Mouse (Mus musculus) MEL (cell line): ENCODE data around the gene Itpk1. TPM values are rescaled to one million over a fixed set of nuclear protein-coding genes. Genes with fewer than 3 reads are reported as not detected.

Experiments used
- DNase-seq: peaks from one replicate; pipeline ENCODE4 v3.0.0; 2011; ENCODE audit warnings: low read depth, low spot score
- H3K27ac ChIP-seq: 2 replicates; pipeline ENCODE4 v1.5.1; 2012; ENCODE audit warnings: low read depth, mild to moderate bottlenecking, control low read depth, low read length, moderate library complexity; ENCODE audit not compliant: control insufficient read depth
- H3K27me3 ChIP-seq, 2 experiments: fragments of 150-350 bp in 1 of 2; sonication (generic) in 1 of 2; 2 replicates each; pipeline ENCODE4 v1.6.1; 2012; ENCODE audit warnings: low read length in 2 of 2, mild to moderate bottlenecking in 2 of 2, improper control_type of control experiment in 1 of 2, moderate library complexity in 1 of 2; ENCODE audit not compliant: insufficient read depth in 2 of 2, control insufficient read depth in 1 of 2
- H3K36me3 ChIP-seq, 2 experiments: 2 replicates each; pipeline ENCODE4 v1.6.1; 2012 to 2014; ENCODE audit warnings: low read length in 2 of 2, improper control_type of control experiment in 1 of 2, inconsistent platforms in 1 of 2, mild to moderate bottlenecking in 1 of 2; ENCODE audit not compliant: insufficient read depth in 2 of 2, control insufficient read depth in 1 of 2
- H3K4me1 ChIP-seq, 2 experiments: fragments of 150-350 bp in 1 of 2; sonication (generic) in 1 of 2; 2 replicates each; pipeline ENCODE4 v1.6.1; 2012; ENCODE audit warnings: low read length in 2 of 2, improper control_type of control experiment in 1 of 2, mild to moderate bottlenecking in 1 of 2; ENCODE audit not compliant: insufficient read depth in 2 of 2, control insufficient read depth in 1 of 2
- H3K4me3 ChIP-seq, 2 experiments: fragments of 150-350 bp in 1 of 2; sonication (generic) in 1 of 2; 2 replicates each; pipeline ENCODE4 v1.5.1; 2012; ENCODE audit warnings: low read depth in 2 of 2, low read length in 2 of 2, mild to moderate bottlenecking in 2 of 2, moderate library complexity in 2 of 2, control low read depth in 1 of 2, improper control_type of control experiment in 1 of 2; ENCODE audit not compliant: control insufficient read depth in 1 of 2, insufficient read depth in 1 of 2
- H3K79me2 ChIP-seq: 2 replicates; pipeline ENCODE4 v1.6.1; 2012; ENCODE audit warnings: mild to moderate bottlenecking, low read length, moderate library complexity; ENCODE audit not compliant: control insufficient read depth, poor library complexity, insufficient read depth
- H3K9ac ChIP-seq: 2 replicates; pipeline ENCODE4 v1.6.1; 2012; ENCODE audit warnings: low read depth, mild to moderate bottlenecking, control low read depth, low read length, moderate library complexity; ENCODE audit not compliant: control insufficient read depth, poor library complexity, severe bottlenecking
- H3K9me3 ChIP-seq: fragments of 150-350 bp; sonication (generic); replicated peaks from 2 replicates; pipeline ENCODE4 v1.6.1; 2012; ENCODE audit warnings: mild to moderate bottlenecking, low read length, improper control_type of control experiment, moderate library complexity; ENCODE audit not compliant: insufficient read depth
- BHLHE40 ChIP-seq: IDR thresholded peaks from 2 replicates; pipeline ENCODE4 v1.6.1; 2012; ENCODE audit warnings: low read depth, mild to moderate bottlenecking, inconsistent platforms, low read length, improper control_type of control experiment, borderline replicate concordance
- CHD1 ChIP-seq: IDR thresholded peaks from 2 replicates; pipeline ENCODE4 v1.6.1; 2012; ENCODE audit warnings: low read depth, mild to moderate bottlenecking, inconsistent platforms, low read length, improper control_type of control experiment
- ETS1 ChIP-seq: IDR thresholded peaks from 2 replicates; pipeline ENCODE4 v1.6.1; 2012; ENCODE audit warnings: low read depth, mild to moderate bottlenecking, inconsistent platforms, low read length, improper control_type of control experiment, moderate library complexity
- GABPA ChIP-seq: IDR thresholded peaks from 2 replicates; pipeline ENCODE4 v1.6.1; 2012; ENCODE audit warnings: low read depth, mild to moderate bottlenecking, inconsistent platforms, low read length, improper control_type of control experiment, moderate library complexity
- HCFC1 ChIP-seq: IDR thresholded peaks from 2 replicates; pipeline ENCODE4 v1.6.1; 2012; ENCODE audit warnings: low read depth, mild to moderate bottlenecking, inconsistent platforms, low read length, improper control_type of control experiment, moderate library complexity
- MXI1 ChIP-seq: IDR thresholded peaks from 2 replicates; pipeline ENCODE4 v1.6.1; 2011; ENCODE audit warnings: mild to moderate bottlenecking, low read depth, low read length, improper control_type of control experiment
- NELFE ChIP-seq: IDR thresholded peaks from 2 replicates; pipeline ENCODE4 v1.6.1; 2011; ENCODE audit warnings: low read depth, low read length, improper control_type of control experiment
- NRF1 ChIP-seq: IDR thresholded peaks from 2 replicates; pipeline ENCODE4 v1.6.1; 2014; ENCODE audit warnings: low read depth, mild to moderate bottlenecking, inconsistent platforms, low read length, improper control_type of control experiment, moderate library complexity; ENCODE audit not compliant: poor library complexity, insufficient read depth, severe bottlenecking
- POLR2AphosphoS2 ChIP-seq: IDR thresholded peaks from 2 replicates; pipeline ENCODE4 v1.6.1; 2011; ENCODE audit warnings: low read length, improper control_type of control experiment
- POLR2AphosphoS5 ChIP-seq: IDR thresholded peaks from 2 replicates; pipeline ENCODE4 v1.6.1; 2012; ENCODE audit warnings: low read depth, borderline replicate concordance, mild to moderate bottlenecking, inconsistent platforms, low read length, moderate library complexity, mixed read lengths
- RAD21 ChIP-seq: IDR thresholded peaks from 2 replicates; pipeline ENCODE4 v1.6.1; 2011; ENCODE audit warnings: mild to moderate bottlenecking, low read depth, low read length, improper control_type of control experiment
- SIN3A ChIP-seq: IDR thresholded peaks from 2 replicates; pipeline ENCODE4 v1.6.1; 2012; ENCODE audit warnings: low read length, improper control_type of control experiment, inconsistent platforms
- SMC3 ChIP-seq: IDR thresholded peaks from 2 replicates; pipeline ENCODE4 v1.6.1; 2011; ENCODE audit warnings: low read depth, low read length, improper control_type of control experiment
- TAL1 ChIP-seq: IDR thresholded peaks from 2 replicates; pipeline ENCODE4 v1.6.1; 2012; ENCODE audit warnings: mild to moderate bottlenecking, inconsistent platforms, low read length, moderate library complexity, mixed read lengths
- TBP ChIP-seq: IDR thresholded peaks from 2 replicates; pipeline ENCODE4 v1.8.0; 2011; ENCODE audit warnings: low read depth, low read length, improper control_type of control experiment
- TCF12 ChIP-seq: IDR thresholded peaks from 2 replicates; pipeline ENCODE4 v1.6.1; 2014; ENCODE audit warnings: low read depth, mild to moderate bottlenecking, inconsistent platforms, low read length, improper control_type of control experiment, moderate library complexity
- USF1 ChIP-seq: IDR thresholded peaks from 2 replicates; pipeline ENCODE4 v1.6.1; 2014; ENCODE audit warnings: low read depth, mild to moderate bottlenecking, inconsistent platforms, low read length, improper control_type of control experiment, moderate library complexity
- ZC3H11A ChIP-seq: IDR thresholded peaks from 2 replicates; pipeline ENCODE4 v1.6.1; 2012; ENCODE audit warnings: low read depth, mild to moderate bottlenecking, inconsistent platforms, low read length, improper control_type of control experiment
- polyA plus RNA-seq, 2 experiments: library from polyadenylated mRNA; stranded (reverse) in 1 of 2; unstranded in 1 of 2; fragments of >175 nt in 1 of 2; fragments of >200 nt in 1 of 2; gene quantifications; 2 replicates each; pipeline versions ENCODE4 v1.2.1 to v1.2.4; 2012; ENCODE audit warnings: low replicate concordance in 2 of 2, low read depth in 1 of 2; ENCODE audit not compliant: insufficient read length in 2 of 2, insufficient read depth in 1 of 2, missing spikeins in 1 of 2
- total RNA-seq: library from RNA; depleted of rRNA; stranded (reverse); fragments of 300-350 nt; gene quantifications from 2 replicates; pipeline ENCODE4 v1.2.3, GENCODE M21; 2012

The Itpk1 gene
- total and polyA plus RNA-seq, 3 experiments: 12.0 to 25.7 TPM; not detected in 1

DNA sequence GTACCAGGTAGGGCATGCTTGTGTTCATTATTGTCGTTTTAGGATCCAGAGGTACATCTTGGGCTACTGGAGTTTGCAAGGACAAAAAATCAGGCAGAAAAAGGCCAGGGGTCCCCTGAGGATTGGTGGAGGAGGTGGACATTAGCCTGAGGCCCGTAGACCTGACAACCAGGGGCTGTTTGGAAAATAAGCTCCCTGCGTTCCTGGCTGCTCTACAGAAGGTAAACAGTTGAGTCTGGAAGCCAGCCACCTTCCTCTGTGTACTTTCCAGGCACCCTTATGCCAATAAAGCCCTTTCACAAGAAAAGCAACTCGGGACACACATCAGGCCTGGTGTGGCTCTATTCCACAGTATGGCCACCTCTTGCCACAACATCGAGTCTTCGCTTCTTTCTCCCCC lies 79.0 kb downstream of the Itpk1 start:
- Histone ChIP-seq H3K9me3 (no peaks in the 10 kb centered on the region), H3K79me2 (no peaks in the 10 kb centered on the region), H3K27ac (no peak overlapping the region), H3K4me3 (no peak overlapping the region), H3K9ac (no peak overlapping the region), H3K36me3 (peaks cover 0 to 10% of the 10 kb centered on the region in 2 experiments; a peak in 2 of 4 replicates), H3K4me1 (peaks cover 3 to 10% of the 10 kb centered on the region in 2 experiments; a peak in 3 of 4 replicates), H3K27me3 (no peaks in the 10 kb centered on the region)
- TF ChIP-seq USF1 (no peak), BHLHE40 (no peak), POLR2AphosphoS5 (no peak), TAL1 (no peak), SMC3 (no peak), ZC3H11A (no peak), NELFE (no peak), TCF12 (no peak), SIN3A (no peak), HCFC1 (no peak)
- no peak for DNase-seq

DNA sequence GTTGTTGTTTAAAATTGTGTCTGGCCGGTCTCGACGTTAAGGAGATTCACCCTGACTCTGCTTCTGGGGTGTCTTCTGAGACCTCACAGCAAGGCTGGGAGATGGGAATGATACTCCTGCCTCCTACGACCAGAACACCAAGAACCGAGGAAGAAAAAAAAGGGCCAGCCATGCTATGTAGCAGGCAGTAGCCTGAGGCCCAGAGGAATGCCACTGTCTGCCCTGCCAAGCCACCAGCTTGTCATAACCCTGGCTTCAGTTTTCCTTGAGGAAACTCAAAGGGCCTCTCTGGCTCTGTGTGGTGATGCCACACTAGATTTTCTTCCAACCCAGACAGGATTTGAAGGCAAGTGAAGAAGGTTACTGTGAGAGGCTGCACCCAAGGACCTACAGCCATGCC lies 79.6 kb downstream of the Itpk1 start:
- Histone ChIP-seq H3K27ac (no peak overlapping the region), H3K36me3 (peaks cover 0 to 10% of the 10 kb centered on the region in 2 experiments; a peak in 2 of 4 replicates), H3K9me3 (no peaks in the 10 kb centered on the region), H3K79me2 (no peaks in the 10 kb centered on the region), H3K4me3 (no peak overlapping the region), H3K4me1 (peaks cover 3 to 13% of the 10 kb centered on the region in 2 experiments; a peak in 3 of 4 replicates), H3K27me3 (no peaks in the 10 kb centered on the region), H3K9ac (no peak overlapping the region)
- no peak for TF ChIP-seq ETS1
- no peak for TF ChIP-seq CHD1
- TF ChIP-seq RAD21: no peak
- TF ChIP-seq NRF1: no peak
- no peak for TF ChIP-seq GABPA
- TF ChIP-seq ZC3H11A: no peak
- TF ChIP-seq POLR2AphosphoS2: no peak
- no peak for TF ChIP-seq MXI1
- no peak for TF ChIP-seq TBP
- TF ChIP-seq BHLHE40: no peak
- DNase-seq: no peak
